Mouse (Mus musculus): ENCODE results near the gene Sbf1.
A peak's percentile ranks its signal among the peaks of the same experiment; 100 is the strongest.

Gene Sbf1

DNA sequence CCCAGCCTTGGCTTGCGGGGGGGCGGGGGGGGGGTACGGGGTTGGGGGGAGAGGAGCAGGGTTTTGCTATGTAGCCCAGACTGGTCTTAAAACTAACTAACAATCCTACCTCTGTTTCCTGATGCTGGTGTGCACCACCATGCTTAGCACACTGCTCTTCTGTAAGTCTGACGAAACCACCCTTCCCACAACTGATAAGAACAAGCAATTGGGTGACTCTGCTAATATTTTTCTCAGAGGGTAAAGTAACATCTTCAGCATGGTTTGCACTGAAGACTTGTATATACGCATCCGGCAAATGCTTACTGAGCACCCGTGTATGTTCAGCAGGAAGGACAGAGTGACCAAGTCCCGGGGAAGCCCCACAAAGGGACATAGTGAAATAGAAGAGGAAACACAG lies 6.2 kb upstream of the Sbf1 start:
- no peak for DNase-seq (ENCODE audit: extremely low spot score)

DNA sequence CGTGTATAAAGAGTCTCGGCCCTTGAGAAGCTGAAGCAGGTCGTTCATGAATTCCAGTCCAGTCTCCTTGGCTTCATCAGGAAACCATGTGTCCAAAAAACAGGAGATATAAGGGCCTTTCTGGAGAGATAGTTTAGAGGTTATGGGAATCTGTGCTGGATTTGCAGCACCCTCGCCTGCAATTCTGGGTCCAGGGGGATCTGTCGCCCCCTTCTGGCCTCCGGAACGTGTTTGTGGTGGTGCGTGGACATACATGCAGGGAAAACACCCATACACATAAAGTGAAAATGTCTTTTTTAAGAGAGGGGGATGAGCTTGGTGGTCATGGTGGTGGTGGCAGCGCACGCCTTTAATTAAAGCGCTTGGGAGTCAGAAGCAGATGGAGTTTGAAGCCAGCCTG lies 1.0 kb upstream of the Sbf1 start:
- DNase-seq (ENCODE audit: extremely low spot score), result peak; percentile 26

GRCm38 (mm10) chr15:89314511-89315189 lies 461 bp downstream of the Sbf1 start:
- DNase-seq (ENCODE audit: extremely low spot score), result peak; percentile 26

- DNase-seq (ENCODE audit: extremely low spot score), result no peak
Measured at GRCm38 (mm10) chr15:89314107-89314506, 1.0 kb downstream of the Sbf1 start.

- no peak for DNase-seq (ENCODE audit: extremely low spot score)
Measured at GRCm38 (mm10) chr15:89313359-89313758, 1.8 kb downstream of the Sbf1 start.

DNA sequence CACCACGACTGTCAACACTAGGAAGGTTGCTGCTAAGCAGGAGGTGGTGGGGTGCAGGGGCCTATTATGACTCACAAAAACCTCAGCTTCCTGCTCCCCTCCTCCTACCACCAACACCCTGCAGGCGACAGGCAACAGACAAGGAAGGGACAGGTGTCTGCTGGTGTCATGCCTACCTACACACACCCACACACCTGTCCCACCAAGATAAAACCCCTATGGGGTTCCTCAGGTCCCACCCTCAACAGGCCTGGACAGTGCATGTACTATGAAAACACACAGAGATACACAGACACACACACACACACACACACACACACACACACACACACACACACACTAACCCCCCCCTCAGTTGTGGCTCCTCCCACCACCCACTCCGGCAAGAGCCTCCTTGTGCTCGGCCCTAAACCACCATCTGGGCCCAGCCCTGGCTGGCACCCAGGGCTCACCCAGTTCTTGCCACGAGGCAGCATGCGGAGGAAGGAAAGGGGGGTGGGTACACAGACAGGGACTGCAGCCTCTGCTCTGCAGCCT lies 5.1 kb downstream of the Sbf1 start:
- DNase-seq (ENCODE audit: extremely low spot score), result no peak

- DNase-seq (ENCODE audit: extremely low spot score), result no peak
Measured at GRCm38 (mm10) chr15:89308406-89309139, 6.5 kb downstream of the Sbf1 start.

- no peak for DNase-seq (ENCODE audit: extremely low spot score)
Measured at GRCm38 (mm10) chr15:89307461-89307860, 7.7 kb downstream of the Sbf1 start.

DNA sequence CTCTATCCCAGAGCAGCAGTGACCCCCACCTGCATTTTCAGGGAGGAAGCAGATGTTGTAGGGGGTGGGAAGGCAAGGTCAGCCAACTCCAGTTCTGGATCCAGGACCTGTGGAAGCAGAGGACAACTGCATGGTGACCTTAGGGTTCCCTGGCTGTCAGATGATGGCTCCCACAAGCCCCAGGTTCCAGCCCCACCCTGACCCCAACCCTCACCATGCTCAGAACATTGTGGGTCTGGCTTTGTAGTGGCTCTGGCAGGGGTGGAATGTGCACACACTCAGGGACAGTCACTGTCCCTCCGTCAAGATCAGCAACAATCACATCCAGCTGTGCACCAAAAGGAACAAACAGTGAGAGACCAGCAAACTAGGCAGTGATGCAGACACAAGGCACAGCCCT lies 9.1 kb downstream of the Sbf1 start:
- no peak for DNase-seq (ENCODE audit: extremely low spot score)

DNA sequence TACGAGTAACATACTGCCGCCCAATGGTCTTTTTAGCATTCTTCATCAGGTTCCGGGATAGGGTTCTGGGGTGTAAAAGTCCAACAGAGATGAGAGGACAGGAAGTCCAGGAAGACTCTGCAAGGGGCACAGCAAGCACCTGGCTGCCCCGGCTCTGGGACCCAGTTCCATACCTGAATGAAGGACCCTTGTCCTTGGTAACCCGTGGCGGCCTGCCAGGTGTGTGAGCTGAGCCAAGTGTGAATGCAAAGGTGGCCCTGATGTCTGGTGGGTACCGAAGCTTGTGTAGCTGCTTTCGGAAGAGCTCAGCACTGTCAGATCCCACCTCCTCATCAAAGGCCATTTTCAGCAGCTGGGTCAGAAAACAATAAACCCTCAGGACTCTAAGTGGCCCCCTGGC lies 14.5 kb downstream of the Sbf1 start:
- no peak for DNase-seq (ENCODE audit: extremely low spot score)

DNA sequence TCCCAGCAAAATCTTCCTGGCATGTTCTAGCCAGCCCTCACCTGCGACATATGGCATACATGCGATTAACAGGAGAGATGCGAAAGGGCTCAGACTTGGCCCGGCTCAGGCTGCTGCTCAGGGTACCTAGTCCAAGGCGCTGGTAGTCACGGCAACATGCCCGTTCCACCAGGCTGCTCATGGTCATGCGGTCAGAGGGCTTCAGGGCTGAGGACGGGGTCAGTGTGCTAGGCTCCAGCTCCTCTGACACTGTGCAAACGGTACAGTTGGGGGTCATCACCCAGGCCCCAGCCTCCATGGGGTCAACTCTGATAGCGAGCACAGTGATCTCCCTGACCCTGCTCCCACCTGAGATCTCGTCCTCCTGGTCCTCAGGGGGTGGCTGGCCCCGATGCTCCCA lies 14.9 kb downstream of the Sbf1 start:
- DNase-seq (ENCODE audit: extremely low spot score), result no peak

GRCm38 (mm10) chr15:89297695-89298094 lies 17.4 kb downstream of the Sbf1 start:
- no peak for DNase-seq (ENCODE audit: extremely low spot score)

DNA sequence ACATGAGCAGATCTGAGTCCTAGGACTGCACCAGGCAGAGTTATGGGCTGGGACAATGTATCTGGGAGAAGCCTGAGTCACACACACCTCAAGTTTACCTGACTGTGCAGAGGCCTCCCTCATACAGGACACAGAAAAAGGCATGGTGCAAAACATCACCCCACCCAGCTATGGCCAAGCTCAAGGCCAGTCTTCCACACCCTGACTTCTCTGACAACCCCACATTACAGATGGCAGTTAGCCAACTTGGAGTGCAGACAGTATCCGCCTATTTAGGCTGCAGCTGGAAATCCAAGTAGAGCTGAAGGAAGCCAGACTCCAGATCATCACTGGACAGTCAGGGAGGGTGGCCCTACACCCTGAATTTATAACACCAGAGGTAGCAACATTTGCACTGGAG lies 18.6 kb downstream of the Sbf1 start:
- no peak for DNase-seq (ENCODE audit: extremely low spot score)

DNA sequence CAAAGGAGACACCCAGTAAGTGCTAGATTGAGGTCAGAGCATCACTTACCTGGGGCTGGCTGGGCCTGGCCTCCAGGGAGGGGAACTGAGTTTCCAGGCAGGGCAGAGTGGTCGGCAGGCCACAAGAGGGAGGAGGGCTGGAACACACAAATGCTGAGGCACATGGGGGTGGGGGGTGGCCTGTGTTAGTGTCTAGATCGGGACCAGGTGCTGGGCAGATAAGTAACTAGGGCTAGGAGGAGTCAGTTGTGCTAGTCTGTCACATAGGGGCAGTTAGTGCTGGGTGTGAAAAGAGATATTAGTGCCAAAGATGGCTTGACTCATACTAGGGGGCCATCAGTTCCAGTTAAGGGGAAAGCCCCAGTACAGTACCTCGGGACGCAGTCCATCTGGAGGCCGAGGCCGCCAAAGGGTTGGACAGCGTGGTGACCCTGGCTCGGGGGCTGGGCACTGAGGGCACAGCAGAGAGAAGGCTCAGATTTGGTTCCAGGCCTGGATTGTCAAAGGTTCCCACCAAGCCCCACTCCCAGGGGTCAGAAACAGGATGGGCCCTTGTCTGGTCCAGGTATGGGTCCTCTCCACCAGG lies 19.4 kb downstream of the Sbf1 start:
- DNase-seq (ENCODE audit: extremely low spot score), result no peak

- no peak for DNase-seq (ENCODE audit: extremely low spot score)
Measured at GRCm38 (mm10) chr15:89293778-89294177, 21.3 kb downstream of the Sbf1 start.

DNA sequence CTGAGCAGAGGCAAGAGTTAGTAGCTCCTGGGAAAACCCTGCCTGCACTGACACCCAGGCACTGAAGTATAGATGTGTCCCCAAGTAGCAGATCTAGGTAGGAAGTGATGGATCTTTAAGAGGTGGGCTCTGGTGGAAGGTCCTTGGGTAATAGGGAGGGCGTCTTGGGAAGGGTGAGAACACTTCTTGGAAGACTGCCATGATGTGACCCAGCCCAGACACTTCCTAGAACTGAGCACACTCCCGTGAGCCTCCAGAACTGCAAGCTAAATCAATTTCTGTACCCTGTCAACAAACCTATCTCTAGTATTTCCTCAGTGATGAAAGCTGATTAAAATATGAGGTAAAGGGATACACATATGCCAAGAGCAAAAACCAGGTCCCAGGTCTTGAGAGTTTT lies 22.3 kb downstream of the Sbf1 start:
- DNase-seq (ENCODE audit: extremely low spot score), result no peak

DNA sequence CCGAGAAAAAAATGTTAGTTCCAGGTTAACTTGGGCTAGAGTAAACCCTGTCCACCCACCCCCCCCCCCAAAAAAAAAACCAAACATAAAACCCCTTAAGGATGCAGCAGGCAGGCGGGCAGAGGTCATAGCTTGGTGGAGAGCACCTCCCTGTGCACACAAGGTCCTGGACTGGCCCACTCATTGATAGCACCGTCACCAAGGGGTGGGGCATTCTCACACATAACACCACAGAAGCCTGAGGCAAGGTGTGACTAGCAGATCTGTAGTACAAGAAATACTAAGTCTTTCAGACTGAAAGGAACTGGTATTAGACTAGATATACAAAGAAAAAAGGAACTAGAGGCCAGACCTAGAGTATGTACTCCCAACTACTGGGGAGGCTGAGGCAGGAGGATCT lies 23.6 kb downstream of the Sbf1 start:
- no peak for DNase-seq (ENCODE audit: extremely low spot score)

DNA sequence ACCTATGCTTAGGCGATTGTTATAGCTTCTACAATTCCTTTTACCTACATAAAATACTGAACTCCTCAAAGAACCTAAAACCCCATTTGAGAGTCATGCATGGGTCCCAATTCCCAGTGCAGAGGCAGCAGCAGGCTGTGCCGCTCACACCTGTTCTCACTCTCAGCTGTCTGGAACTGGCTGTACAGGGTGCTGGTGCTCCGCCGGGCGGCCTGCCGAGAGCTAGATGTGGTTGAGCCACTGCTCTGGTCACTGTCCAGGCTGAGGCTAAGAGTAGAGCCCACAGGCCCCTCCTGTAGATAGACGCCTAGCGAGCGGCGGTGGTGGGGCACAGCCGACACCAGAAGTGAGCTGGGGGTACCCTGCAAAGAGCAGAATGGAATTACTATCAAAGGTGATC lies 25.7 kb downstream of the Sbf1 start:
- no peak for DNase-seq (ENCODE audit: extremely low spot score)

GRCm38 (mm10) chr15:89288227-89288767 lies 26.8 kb downstream of the Sbf1 start:
- no peak for DNase-seq (ENCODE audit: extremely low spot score)

GRCm38 (mm10) chr15:89286582-89286981 lies 28.5 kb downstream of the Sbf1 start:
- no peak for DNase-seq (ENCODE audit: extremely low spot score)

DNA sequence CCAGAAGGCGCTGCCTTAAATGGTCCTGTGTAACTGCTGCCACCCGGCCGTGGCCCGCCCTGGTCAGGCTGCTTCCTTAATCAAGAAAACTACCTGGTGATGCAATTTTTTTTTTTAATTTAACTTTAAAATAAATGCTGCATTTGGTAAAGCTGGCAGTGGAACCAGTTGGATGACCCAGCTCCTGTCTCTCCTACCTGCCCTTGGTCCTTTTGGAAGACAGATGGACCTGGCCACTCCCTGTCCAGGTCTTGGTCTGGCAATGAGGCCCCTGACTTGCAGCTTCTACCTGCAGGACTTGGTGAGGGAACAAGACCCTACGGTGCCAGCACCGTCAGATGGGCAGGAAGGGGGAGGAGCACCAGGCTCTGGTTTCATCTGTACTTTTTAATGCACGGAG lies 29.0 kb downstream of the Sbf1 start:
- no peak for DNase-seq (ENCODE audit: extremely low spot score)

DNA sequence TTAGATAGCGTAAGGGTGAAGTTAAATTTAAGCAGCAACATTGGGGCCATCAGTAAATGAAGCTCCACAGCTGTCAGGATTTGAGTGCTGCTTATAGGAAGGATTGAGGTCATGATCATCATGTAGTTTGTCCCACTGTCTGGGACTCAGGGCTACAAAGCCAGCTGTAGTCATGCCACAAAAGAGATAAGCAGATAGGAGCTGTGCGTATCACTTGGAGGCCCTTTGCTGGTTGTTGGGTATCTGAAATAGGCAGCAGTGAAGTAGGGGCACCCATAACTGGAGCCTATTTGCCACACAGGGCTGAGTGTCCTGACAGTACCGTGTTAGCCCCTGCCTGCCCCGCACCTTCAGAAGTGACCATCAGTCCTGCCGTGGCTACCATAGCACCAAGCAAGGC lies 29.6 kb downstream of the Sbf1 start:
- DNase-seq (ENCODE audit: extremely low spot score), result no peak

DNA sequence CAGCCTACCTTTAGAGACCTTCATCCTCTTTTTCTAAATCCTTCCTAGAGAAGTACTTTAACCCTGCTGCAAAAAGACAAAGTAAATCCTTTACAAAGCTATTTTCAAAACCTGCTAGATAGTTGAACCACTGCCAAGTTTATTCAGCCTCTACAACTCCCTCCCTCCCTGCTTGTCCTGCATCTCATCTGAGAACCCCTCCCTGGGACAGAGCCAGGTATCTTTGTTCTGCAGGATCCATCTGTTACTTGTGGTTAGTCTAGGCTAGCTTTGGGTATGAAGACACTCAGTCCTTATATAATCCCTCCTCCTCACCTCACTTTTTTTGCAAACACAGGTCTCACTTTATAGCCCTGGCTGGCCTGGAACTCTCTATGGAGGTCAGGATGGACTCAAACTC lies 30.1 kb downstream of the Sbf1 start:
- no peak for DNase-seq (ENCODE audit: extremely low spot score)

Measured in embryo, embryonic 9.5 days (tissue).